Mouse (Mus musculus) forebrain, embryonic 13.5 days (tissue): ENCODE measurements around the gene Mapk11. TPM values are rescaled to one million over a fixed set of nuclear protein-coding genes. Genes with fewer than 3 reads are reported as not detected.
A peak's percentile ranks its signal among the peaks of the same experiment; 100 is the strongest.

Source experiments
- microRNA-seq: library from miRNA; unstranded; fragments of <30 nt; microRNA quantifications from one replicate; pipeline ENCODE4, GENCODE M21; 2016
- polyA plus RNA-seq: library from polyadenylated mRNA; unstranded; fragments of >200 nt; fragmentation: Nextera tagmentation; extraction: Ambion mirVana; gene quantifications from 2 replicates; pipeline ENCODE4 v1.2.1, GENCODE M21; 2015

The Mapk11 gene
- polyA plus RNA-seq, 1 experiment from 2014 or later, result 43.0 TPM

Small RNA genes within 50 kb of the gene (microRNA-seq; reads per million reads assigned to microRNA genes)
- gene Mir6958 (4.6 reads per million, percentile 13 among the genes with 10 or more reads in this experiment), gene Mir7118 (not detected)

Other genes with a start within 250 kb of the Mapk11 start
- 0.13 TPM in 1 of 2 replicates, not detected in the other for gene Ttll8, start 195.2 kb downstream of the Mapk11 start, polyA plus RNA-seq
- 20.9 and 23.8 TPM in 2 replicates for gene Mlc1, start 170.6 kb downstream of the Mapk11 start, polyA plus RNA-seq
- gene Mov10l1, start 166.7 kb downstream of the Mapk11 start, polyA plus RNA-seq, result not detected in 2 replicates
- gene Panx2, start 89.9 kb downstream of the Mapk11 start, polyA plus RNA-seq, result 2.3 and 2.4 TPM in 2 replicates
- gene Trabd, start 74.5 kb downstream of the Mapk11 start, polyA plus RNA-seq, result 40.4 and 45.1 TPM in 2 replicates
- gene Selenoo, start 60.5 kb downstream of the Mapk11 start, polyA plus RNA-seq, result 20.9 and 22.5 TPM in 2 replicates
- gene Tubgcp6, start 26.5 kb downstream of the Mapk11 start, polyA plus RNA-seq, result 16.8 and 19.8 TPM in 2 replicates
- 22.3 and 25.4 TPM in 2 replicates for gene Hdac10, start 20.9 kb downstream of the Mapk11 start, polyA plus RNA-seq
- 9.1 and 11.7 TPM in 2 replicates for gene Mapk12, start 8.9 kb downstream of the Mapk11 start, polyA plus RNA-seq
- 101 and 130 TPM in 2 replicates for gene Plxnb2, start 31.2 kb upstream of the Mapk11 start, polyA plus RNA-seq
- gene Dennd6b, start 46.9 kb upstream of the Mapk11 start, polyA plus RNA-seq, result 40.7 and 47.7 TPM in 2 replicates
- 68.5 and 71.7 TPM in 2 replicates for gene Ppp6r2, start 61.9 kb upstream of the Mapk11 start, polyA plus RNA-seq
- gene Sbf1, start 165.7 kb upstream of the Mapk11 start, polyA plus RNA-seq, result 66.0 and 76.1 TPM in 2 replicates
- not detected in 2 replicates for gene Adm2, start 173.1 kb upstream of the Mapk11 start, polyA plus RNA-seq
- gene Miox, start 184.8 kb upstream of the Mapk11 start, polyA plus RNA-seq, result not detected in 2 replicates
- 34.4 and 38.6 TPM in 2 replicates for gene Lmf2, start 206.0 kb upstream of the Mapk11 start, polyA plus RNA-seq
- 156 and 170 TPM in 2 replicates for gene Ncaph2, start 206.1 kb upstream of the Mapk11 start, polyA plus RNA-seq
- gene Sco2, start 224.2 kb upstream of the Mapk11 start, polyA plus RNA-seq, result 4.0 and 7.4 TPM in 2 replicates
- 1.8 and 1.9 TPM in 2 replicates for gene Tymp, start 227.4 kb upstream of the Mapk11 start, polyA plus RNA-seq
- 0.98 and 3.4 TPM in 2 replicates for gene Odf3b, start 229.7 kb upstream of the Mapk11 start, polyA plus RNA-seq
- not detected in 2 replicates for gene Klhdc7b, start 235.3 kb upstream of the Mapk11 start, polyA plus RNA-seq